Mouse (Mus musculus): ENCODE data around the gene Gm4756.
"Not testable (repeated sequence)": the region's sequence is repeated elsewhere in the genome, so short reads cannot be mapped to it uniquely, and the experiment has no call there.

Gm4756 gene

DNA sequence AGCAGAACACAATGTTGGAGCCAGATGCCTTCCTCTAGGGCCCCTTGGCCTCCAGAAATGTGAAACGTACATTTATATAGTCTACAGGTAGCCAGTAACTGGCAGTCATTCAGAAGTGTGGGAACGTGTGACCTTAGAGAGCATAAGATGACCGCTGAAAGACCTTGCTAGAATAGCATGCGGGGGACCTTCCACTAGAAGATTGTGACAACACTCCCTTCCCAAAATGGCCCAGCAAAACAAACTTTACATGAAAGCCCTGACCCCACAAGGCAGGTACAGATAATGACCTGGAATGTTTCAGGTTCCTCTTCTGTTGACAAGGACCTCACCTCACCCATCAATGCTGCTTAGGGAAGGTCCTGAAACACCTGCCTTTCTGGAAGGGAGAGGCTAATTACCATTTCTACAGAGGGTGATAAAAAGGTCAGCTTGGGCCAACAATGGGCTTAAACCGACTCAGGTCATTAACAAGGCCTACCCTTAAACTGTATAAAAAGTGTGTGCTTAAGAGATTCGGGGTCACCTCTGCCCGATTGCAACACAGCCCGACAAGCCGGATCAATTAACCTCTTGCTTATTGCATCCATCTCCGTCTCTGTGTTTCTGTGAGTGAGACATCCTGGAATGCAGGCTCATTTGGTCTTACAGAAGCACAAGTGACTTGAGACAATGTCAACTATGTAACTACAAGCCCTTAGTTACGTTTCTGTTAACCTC, at the start of gene Gm4756:
TSS of gene Gm4756 (minus strand) at position 51 of the 720 bp plus-strand sequence.
- in situ Hi-C loops (cut with MboI, MseI): loop anchor here (25.0 kb wide), 1 partner anchor 562 kb away; the partner anchor contains the start of genes Jkamp and L3hypdh

DNA sequence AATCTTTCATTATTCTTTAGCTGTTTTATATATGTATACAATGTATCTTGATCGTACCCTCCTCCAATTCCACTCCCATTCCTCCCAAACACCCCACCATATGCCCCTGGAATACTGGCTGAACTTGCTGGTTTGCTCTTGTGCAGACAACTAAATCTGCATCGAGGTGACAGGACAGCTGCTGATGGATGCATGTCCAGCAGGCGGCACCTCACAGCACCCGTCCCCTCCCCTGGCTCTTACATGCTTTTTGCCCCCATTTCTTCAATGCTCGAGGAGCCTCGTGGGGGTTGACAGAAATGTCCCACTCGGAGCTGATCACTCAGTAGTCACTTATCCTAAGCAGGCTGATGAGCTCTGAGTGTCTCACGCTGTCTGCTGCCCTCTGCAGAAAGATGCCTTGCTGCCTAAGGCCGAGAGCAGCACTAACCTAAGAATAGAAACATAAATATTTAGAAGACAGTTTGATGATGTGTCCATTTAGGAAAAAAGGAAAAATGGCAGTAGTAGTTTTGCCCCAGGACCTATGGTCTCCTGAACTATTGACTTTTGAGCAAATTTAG, 45.5 kb upstream of the Gm4756 start:
- in situ Hi-C loops (cut with MboI, MseI): no loop called here

DNA sequence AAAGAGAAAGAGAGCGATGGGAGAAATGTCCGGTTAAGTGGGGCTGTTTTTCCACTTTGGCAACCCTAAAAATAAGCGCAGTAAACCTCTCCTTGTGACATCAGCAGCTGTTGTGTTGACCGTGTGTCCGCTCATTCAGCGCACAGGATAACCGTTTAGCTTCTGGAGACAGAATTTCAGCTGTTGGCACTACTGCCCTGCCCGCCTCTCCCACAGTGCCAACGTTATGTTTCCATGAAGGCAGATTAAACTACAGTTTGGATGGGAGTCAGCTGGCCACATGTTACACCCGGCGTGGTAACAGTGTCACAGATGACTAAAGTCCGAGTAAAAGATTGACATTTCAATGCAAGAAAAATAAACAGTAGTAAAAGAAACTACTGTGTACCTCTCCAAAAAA, 45.0 kb upstream of the Gm4756 start:
- in situ Hi-C loops (cut with MboI, MseI): no loop called here

DNA sequence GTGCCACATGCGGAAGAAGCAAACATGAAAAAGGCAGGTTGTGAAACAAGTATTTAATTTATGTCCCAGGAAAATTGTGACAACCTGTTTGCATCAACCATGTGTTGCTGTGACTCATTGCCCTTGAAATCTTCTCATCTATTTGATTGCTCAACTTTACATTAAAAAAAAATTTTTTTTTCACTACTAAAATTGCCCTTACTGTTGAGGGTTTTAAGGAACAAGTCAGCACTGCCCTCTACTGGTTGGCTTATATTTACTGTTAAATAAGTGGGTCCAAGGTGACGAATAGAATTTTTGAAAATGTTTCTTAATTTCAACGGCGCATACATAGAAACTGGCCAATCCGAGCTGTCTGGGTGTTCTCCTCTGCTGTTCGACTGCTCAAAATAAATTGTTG, 44.4 kb upstream of the Gm4756 start:
- in situ Hi-C loops (cut with MboI, MseI): no loop called here

DNA sequence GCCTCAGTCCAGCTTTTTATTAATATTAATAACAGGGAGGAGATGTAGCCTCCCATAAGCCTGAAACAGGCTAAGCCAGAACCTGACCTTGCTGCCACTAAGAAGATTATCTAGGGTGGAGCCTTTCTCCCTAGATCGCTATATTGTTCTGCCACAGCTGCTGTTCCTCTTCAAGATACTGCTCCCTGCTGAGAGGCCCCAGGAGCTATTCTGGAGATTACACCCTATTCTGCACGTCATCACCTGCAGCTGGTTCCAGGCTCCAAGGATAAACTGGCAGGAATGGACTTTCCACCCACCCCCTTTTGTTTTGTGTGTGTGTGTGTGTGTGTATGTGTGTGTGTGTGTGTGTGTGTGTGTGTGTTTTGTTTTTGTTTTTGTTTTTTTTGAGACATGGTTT, 38.8 kb upstream of the Gm4756 start:
- in situ Hi-C loops (cut with MboI, MseI): not testable (repeated sequence)

DNA sequence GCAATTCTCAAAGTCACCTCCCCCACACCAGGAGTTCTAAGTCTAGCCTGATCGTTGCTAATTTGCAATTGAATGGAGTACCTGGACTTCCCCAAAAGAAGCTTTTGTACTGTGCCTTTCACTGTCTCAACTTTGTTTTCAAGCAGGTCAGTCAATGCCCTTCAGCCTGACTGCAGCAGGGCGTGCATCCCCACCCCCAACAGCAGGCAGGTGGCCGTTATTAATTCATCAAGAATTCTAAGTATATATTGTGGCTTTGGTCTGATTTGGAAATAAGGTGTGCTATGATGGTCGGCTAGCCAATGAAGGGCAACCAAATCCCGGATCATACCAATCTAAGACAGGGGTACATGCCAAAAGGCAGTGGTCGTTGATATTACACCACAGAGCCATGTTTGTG, 38.3 kb upstream of the Gm4756 start:
- in situ Hi-C loops (cut with MboI, MseI): not testable (repeated sequence)

DNA sequence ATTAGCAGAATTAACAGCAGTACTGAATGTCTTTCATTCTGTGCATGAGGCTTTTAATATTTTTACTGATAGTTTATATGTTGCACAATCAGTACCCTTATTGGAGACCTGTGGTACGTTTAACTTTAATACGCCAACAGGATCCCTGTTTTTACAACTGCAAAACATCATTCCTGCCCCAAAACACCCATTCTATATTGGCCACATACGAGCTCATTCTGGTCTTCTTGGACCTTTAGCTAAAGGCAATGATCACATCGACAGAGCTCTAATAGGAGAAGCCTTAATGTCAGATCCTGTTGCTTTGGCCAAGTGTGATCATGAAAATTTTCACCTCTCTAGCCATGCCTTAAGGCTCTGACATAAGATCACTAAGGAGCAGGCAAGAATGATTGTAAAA, 37.1 kb upstream of the Gm4756 start:
- in situ Hi-C loops (cut with MboI, MseI): not testable (repeated sequence)

DNA sequence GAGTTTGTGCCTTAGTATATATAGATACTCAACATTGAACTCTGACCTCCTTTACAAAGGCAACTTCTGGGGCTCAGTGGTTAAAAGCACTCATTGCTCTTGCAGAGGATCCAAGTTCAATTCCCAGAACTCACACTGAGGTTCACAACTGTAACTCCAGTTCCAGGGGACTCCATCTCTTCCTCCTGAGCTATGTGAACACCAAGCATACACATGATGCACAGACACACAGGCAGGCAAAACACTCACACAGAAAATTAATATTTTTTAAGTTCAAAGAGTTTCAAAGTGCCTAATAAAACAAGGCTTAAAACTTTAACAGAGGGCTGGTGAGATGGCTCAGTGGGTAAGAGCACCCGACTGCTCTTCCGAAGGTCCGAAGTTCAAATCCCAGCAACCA, 34.2 kb upstream of the Gm4756 start:
- in situ Hi-C loops (cut with MboI, MseI): no loop called here

DNA sequence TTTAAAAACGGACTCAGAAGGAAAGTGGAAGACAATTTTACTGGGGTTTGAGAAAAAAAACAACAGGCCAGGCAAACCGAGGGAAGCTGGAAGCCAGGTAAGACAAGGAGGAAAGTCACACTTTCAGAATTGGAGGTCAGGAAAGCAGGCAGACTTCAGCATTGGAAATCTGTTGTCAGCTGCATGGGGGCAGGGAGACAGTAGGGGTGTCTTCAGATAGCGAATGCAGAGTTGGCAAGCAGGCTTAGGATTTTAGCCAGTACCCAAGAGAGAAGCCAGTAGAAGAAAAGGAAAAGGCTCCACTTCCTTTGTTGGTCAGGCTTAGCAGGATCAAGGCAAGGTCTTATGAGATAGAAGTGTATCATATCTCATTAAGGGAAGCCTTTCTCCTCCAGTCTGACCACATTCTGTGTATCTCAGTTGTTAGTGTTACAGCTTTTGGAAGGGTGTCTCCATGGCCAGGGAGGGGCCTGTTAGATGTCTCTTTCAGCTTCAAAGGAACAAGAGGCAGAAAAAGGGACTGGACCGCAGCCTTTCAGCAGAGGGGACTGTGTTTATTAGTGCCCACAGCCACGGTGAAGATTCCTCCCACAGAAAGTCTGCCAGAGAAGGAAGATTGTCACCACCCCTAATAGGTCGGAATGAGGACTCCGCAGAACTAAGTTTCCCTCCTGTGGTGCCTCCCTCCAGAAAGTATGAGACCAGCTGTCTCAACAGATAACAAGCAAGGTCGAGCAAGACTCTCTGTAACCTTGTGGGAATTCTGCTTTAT, 33.2 kb upstream of the Gm4756 start:
- in situ Hi-C loops (cut with MboI, MseI): no loop called here

DNA sequence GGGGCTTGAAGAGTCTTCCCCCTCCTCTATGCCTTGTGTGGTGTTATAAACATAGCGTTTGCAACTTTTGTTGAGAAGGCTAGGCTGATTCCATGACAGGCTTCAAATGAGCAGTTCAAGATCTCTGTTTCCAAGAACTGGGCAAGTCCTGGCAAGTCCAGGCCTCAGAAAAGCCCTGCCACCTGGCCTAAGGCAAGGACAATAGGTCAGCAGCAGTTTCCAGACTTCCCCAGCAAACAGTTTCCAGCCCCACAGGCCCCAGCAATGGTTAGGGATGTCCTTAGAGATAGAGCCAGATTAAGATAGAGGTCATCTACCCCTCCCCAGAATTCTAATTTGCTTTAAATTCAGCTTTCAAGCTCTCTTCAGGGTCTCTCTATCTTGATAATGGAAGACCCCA, 32.5 kb upstream of the Gm4756 start:
- in situ Hi-C loops (cut with MboI, MseI): no loop called here

DNA sequence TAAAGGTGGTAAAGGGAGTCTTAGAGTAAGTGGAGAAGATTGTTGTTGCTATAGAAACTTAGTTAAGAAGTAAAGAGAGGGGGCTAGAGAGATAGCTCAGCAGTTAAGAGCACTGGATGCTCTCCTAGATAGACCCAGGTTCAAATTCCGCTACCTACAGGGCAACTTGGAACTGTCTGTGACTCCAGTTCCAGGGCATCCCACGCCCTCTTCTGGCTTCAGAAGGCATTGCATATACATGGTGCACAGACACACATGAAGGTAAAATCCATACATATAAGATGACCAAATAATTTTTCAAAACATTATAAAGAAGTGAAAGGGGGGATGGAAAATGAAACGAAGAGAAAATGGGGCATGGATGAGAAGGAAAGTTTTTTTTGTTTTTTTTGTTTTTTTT, 30.2 kb upstream of the Gm4756 start:
- in situ Hi-C loops (cut with MboI, MseI): no loop called here

DNA sequence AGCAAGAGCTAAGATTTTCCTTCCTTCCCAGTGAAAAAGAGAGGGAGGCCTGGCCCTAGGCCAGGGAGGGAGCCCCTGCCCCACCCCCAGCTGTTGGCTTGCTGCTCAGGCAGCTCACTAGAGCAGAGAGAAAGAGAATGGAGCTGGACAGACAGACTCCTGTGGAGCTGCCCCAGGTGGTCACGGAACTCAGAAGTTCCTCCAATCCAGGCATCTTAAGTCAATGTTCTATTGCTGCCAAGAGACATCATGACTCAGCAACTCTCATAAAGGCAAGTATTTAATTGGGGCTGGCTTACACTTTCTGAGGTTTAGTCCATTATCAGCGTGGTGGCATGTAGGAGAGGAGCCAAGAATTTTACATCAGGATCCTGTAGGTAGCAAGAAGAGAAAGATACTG, 25.4 kb upstream of the Gm4756 start:
- in situ Hi-C loops (cut with MboI, MseI): loop anchor here (25.0 kb wide), 1 partner anchor 588 kb away; the partner anchor contains the start of genes Jkamp and L3hypdh

DNA sequence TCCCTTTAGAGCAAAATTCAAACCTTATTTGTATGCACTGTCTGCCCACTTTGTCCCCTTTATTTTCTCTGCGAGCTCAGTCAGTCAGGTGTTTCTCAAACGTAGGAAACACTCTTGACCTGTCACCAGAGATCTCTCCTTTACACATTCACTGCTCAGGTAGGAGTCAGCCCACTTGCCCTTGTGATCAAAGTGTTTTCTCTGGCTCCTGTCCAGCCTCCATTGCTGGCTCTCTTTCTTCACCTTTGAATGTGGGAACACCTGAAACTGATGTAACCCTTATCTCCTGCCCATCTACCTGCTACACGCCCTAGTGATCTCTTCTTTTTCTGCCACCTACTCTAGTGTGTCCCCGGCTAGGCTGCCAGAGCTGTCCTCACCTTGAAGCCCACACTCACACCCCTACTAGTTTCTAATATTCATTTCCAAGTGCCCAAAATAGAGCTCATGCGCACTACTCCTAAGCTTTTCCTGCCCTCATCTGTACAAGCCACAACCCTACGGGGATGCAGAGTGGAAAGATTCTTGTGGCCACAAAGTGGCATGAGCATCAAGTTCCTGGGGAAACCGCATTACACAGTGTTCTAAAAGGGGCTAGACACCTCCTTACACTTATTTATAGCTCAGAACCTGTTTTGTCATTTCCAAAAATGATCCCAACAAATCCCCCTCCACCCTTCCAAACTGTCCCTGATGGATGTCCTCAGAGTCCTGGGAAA, 24.8 kb upstream of the Gm4756 start:
- in situ Hi-C loops (cut with MboI, MseI): loop anchor here (25.0 kb wide), 1 partner anchor 587 kb away; the partner anchor contains the start of genes Jkamp and L3hypdh

DNA sequence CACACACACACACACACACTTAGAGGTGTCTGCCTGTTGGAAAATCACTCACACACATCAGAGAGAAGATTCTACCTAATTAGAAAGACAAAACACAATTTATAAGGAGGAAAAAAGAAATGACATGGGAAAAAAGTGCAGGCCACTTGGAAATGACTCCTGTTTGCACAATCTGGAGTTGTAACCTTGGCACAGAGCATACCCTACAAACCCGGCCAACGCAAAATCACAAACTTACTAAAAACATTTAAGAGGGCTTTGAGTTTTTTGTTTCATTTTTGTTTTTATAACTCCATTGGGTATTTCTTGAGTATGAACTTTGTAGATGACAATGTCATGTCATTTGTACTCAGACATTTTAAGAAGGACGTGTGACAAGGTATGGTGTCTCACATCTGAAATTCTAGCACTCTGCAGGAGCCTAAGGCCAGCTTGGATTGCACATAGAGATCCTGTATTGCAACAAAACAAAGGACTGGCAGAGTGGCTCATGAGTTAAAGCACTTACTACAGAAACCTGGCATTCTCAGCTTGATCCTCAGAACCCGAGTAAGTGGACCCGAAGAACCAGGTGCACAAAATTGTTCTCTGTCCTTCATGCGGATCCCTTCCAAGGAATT, 22.2 kb upstream of the Gm4756 start:
- in situ Hi-C loops (cut with MboI, MseI): loop anchor here (25.0 kb wide), 1 partner anchor 584 kb away; the partner anchor contains the start of genes Jkamp and L3hypdh

DNA sequence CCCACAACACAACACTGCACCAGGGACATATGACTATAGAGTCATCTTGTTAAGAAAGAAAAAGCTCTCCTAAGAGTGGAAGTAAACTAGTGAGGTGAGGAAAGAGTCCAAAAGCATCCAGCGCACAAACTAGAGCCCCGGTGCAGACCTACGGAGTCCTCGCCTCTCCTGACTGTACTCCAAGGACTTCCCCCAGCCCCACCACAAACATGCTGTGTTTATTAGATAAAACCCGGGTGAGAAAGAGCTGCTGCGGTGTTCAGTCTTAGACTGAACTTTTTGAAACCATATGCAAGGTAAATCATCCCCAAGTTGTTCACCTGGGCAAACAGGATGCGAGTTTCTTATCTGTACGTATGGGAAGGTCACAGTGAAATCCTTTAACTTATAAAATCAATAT, 21.5 kb upstream of the Gm4756 start:
- in situ Hi-C loops (cut with MboI, MseI): loop anchor here (25.0 kb wide), 1 partner anchor 584 kb away; the partner anchor contains the start of genes Jkamp and L3hypdh

DNA sequence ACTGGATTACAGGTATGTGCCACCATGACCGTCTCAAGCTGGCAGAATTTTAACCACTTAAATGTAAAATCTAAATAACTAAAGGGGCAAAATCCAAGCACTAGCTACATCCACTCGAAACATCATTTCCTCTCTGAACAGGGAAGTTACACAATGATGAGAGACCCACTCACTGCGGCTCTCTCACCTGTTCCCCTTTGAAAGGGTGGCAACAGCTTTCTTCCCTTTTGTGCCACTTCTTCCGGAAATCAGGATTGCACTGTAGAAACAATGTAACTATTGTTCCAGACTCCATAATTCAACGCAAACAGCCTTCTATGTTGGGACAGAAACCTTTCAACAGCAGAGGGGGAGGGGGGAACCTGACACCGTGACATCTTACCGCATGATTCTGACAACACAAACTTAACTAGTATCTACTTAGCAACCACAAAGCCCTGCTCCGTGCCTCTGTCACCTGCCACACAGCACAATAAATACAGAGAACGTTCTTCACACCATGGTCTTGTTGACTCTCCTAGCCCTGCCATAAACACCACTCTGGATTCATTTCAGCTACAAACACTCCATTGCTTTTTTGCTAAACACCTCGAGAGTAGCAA, 18.5 kb upstream of the Gm4756 start:
- in situ Hi-C loops (cut with MboI, MseI): loop anchor here (5.0 to 25.0 kb wide), 2 partner anchors 126 to 581 kb away; partner anchors contain the start of genes Jkamp and L3hypdh

DNA sequence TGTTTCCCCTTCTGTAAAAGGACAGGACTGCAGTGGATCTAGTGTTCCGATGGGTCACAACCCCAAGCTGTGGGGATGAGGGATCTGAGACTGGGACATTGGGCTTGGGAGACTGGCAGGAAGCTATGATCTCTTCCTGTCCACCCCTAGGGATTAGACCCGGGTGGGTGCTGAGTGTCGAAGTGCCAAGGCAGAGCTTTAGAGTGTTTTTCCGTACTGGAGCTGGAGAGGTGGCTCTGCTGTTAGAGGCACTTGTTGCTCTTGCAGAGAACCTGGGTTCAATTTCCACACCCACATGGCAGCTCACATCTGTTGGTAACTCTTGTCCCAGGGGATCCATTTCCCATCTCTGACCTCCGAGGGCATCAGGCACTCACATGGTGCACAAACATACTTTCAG, 16.6 kb upstream of the Gm4756 start:
- in situ Hi-C loops (cut with MboI, MseI): loop anchor here (5.0 to 25.0 kb wide), 2 partner anchors 124 to 579 kb away; partner anchors contain the start of genes Jkamp and L3hypdh

DNA sequence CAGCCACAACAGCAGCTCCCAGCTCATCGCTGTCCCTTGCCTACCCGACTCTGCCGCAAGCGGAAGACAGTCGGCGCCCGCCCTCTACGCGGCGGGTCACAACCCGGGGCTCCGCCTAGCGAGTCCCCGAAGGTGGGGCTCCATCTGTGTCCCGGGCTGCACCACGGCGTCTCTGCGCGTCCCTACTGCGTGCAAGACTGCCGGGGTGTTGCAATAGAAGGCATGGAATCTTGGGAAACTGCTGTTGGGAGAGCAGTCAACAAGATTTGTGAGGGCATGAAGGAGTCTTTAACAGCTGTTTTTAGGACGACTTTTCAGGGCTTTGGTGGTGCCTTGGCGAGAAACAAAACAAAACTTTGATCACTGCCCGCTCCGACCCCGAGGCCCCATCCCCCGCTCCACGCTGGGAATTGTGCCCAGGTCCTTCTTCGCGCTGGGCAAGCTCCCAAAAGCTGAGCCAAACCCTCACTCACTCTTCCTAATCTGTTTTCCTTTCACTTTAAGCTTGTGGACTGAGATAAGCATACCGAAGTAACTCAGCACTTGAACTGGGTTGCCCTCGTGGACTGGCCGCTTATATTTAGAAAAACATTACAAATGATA, 15.4 kb upstream of the Gm4756 start, which contains the start of gene Dhrs7:
TSS of gene Dhrs7 (minus strand) at position 175 of the 603 bp plus-strand sequence.
- in situ Hi-C loops (cut with MboI, MseI): loop anchor here (5.0 to 25.0 kb wide), 3 partner anchors 123 to 578 kb away; partner anchors contain the start of genes Jkamp and L3hypdh

DNA sequence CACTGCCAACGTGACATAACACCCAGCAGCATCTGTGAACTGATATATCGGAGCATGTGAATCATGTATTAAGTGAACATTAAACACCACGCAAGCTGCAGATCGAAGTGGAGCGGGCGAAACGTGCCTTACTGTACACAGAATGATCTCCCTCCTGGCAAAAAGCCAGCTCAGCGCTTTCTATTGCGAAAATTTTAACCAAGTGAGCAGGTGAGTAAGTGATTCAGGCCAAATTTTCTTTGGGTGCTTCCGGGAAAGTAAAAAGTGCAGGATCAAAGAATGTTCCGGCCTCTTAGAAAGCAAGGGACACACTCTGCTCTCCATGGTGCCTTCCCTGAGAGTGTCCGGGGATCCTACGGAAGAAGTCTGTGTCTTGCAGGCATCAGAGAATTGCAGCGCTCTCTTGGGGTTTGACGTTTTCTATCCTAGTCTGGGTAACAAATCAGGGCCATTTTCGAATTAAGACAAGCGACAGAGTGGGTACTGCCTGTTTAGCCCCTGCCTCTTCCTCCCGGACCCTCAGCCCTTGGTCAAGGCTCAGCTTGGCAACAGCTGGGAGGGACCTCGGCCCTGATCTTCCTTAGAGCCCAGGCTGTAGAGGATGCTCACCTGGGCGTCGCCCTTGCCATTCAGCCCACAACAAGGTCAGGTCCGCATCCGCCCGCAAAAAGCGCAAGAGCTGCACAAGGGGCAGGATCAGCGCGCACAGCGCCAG, 14.7 kb upstream of the Gm4756 start:
- in situ Hi-C loops (cut with MboI, MseI): loop anchor here (5.0 to 25.0 kb wide), 2 partner anchors 202 to 577 kb away; partner anchors contain the start of genes Jkamp and L3hypdh
